Mouse (Mus musculus) heart, postnatal 14 days (tissue): ENCODE measurements at regions not wholly inside any gene's neighbourhood (a gene's known extent, or its start where the extent isn't known, plus 50 kb on each side); places are given as distances from the start of the nearest gene placed in this dataset.
"Not testable (repeated sequence)": the region's sequence is repeated elsewhere in the genome, so short reads cannot be mapped to it uniquely, and the experiment has no call there.

Source experiments
- DNase-seq, 2 experiments: peaks; one replicate each; pipeline ENCODE4 v3.0.0; 2021 to 2022
- intact Hi-C: fragments of 180-260 bp; cut with DNase I; formaldehyde crosslinking; loops from one replicate; pipeline ENCODE4 v1.15.1; 2025

GRCm38 (mm10) chr14:86599511-86599910 lies 541.5 kb downstream of the Diaph3 start:
- intact Hi-C loops = no loop called here
- no peak for DNase-seq

GRCm38 (mm10) chr14:86588525-86588924 lies 552.5 kb downstream of the Diaph3 start:
- no peak for DNase-seq
- intact Hi-C loops = no loop called here

- DNase-seq, intact Hi-C loops: not testable (repeated sequence)
Observed at GRCm38 (mm10) chr14:86585959-86586358, 555.1 kb downstream of the Diaph3 start.

DNA sequence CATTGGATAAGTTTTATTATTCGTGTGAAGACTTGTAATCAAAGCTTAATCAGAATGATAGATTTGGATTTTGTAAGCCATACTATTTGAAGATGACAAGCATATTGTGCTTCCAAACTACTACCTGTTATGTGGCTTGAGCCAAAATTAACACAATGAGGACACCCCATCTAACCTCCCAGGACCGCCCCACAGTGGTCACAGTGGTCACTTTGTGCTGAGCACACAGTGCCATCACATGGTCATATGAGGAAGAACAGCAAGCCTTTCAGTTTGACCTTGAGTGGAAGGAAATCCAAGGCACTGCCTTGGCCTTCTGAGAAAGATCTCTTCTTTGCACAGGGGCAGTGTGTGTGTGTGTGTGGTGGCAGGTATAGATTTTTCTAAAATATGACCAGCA lies 578.3 kb downstream of the Diaph3 start:
- DNase-seq = peak; percentile 31 to 52
- intact Hi-C loops = loop anchor here (10.0 kb wide), 1 partner anchor 258 kb away; no protein-coding TSS in a partner anchor

DNA sequence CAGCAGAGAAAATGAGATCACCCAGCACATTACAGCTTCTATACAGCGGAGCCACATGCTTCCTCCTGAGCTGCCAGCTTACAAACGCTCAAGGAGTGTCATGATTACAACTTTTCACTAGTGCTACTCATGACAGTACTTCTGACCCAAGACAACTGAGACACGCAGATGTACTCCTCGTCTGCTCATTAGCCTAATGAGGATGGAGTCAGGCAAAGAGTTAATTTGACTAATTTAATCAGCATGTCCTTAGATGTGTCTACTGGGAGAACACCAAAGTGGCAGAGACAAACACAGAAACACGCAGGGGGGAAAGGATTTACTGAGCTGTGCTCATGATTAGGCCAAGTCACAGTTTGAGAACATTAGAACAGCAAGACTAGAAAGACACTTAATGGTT lies 603.0 kb downstream of the Diaph3 start:
- intact Hi-C loops = no loop called here

DNA sequence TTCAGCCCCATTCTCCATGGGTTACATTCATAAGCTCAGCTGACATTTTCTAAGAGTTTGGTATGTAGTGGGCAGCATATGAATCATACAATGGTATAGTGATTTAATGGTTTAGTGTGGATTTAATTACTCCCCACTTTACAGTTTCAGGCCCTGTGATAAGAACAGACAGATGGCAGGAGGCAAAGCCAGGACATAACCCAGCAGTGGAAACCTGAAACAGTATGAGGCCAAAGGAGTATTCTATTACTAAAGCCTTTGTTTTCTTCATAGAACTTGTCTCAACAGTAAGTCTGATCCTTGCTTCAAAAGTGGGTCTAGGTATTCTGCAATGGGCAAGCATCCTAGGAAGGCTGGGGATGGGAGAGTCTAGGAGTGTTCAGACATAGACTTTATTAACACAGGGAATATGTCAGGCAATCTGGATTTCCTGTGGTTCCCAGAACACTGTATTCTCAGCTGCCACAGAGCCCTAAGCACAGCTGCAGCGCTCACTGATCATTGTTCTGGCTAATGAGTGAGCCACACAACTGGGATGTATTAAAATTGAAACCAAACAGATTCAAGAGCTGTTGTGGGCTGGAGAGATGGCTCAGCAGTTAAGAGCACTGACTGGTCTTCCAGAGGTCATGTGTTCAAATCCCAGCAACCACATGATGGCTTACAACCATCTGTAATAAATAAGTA lies 604.6 kb downstream of the Diaph3 start:
- DNase-seq = no peak
- intact Hi-C loops = no loop called here

More for the DNA sequence above, 603.0 kb downstream of the Diaph3 start:
- no peak for DNase-seq

- intact Hi-C loops = no loop called here
- DNase-seq = no peak
Observed at GRCm38 (mm10) chr14:86510408-86510807, 630.6 kb downstream of the Diaph3 start.

- intact Hi-C loops = no loop called here
- no peak for DNase-seq
Observed at GRCm38 (mm10) chr14:86509686-86510085, 631.3 kb downstream of the Diaph3 start.

GRCm38 (mm10) chr14:86506286-86506685 lies 634.7 kb downstream of the Diaph3 start:
- intact Hi-C loops = no loop called here
- no peak for DNase-seq

GRCm38 (mm10) chr14:86490826-86491225 lies 650.2 kb downstream of the Diaph3 start:
- intact Hi-C loops = no loop called here
- no peak for DNase-seq

GRCm38 (mm10) chr14:86489872-86490631 lies 651.0 kb downstream of the Diaph3 start:
- intact Hi-C loops = no loop called here
- DNase-seq = no peak

DNA sequence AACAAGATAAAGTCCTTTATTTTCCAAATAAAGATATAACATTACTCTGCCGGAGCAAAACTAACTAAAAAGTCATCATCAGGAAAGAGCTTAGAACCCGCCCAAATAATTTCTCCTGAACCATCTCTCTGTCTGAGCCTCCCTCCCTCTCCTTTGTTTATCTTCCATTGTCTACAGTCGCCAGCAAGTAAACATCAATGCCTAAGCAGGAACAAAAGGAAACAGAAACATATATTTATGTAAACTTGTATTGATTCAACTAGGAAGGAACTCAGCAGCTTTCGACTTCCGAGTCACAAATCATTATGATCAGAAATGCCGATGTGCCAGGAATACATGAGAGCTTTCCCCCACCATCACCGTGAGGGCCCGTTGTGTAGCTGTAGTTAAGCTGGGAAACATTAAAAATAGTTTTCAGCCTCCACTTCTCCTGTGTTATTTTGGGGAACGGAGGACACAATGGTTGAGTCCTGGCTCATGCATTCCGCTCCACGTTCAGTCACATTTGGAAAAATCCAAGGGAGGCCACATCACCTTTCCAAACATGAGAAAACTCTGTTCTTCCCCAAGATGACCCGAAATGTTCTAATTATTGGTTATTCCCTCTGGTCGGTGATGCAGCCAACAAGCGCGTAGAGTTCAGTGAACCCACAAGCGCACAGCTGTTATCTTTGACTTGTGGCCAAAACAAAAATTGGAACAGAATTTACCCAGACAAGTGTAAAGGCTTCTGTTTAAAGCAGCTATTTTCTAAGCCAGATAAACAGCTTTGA lies 651.8 kb downstream of the Diaph3 start:
- peak; percentile 38 to 68 for DNase-seq
- intact Hi-C loops = no loop called here

DNA sequence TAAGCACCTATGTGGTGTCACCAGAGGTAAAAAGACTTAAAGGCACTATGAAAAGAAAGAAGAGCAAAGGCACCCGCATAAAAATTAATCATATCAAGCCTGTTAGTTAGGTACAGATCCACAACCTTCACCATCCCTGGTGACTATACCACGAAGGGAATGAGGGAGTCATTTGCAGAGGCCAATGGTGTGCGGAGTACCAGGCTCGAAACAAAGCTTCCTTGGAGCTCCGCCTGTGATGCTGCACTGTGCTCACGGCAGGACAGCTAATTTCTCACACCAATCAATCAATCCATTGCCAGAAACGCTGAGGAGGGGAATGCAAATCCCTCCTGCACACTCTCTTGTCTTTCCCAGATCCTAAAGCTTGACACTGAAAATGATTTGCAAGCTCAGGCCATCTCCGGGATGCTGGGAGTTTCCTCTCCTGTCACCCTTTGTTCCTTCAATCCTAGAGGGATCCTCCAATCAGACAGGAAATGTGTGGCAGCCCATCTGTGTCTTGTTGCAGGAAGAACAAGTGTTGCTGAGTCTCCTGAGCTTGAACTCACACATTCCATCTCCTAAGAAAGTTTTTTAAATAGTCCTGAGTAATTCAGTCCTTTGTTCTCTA lies 653.6 kb downstream of the Diaph3 start:
- intact Hi-C loops = no loop called here
- no peak for DNase-seq

GRCm38 (mm10) chr14:86484247-86484646 lies 656.8 kb downstream of the Diaph3 start:
- intact Hi-C loops = no loop called here
- peak; percentile 13 to 15 for DNase-seq

- no peak for DNase-seq
- intact Hi-C loops = no loop called here
Observed at GRCm38 (mm10) chr14:86473604-86474003, 667.4 kb downstream of the Diaph3 start.

DNA sequence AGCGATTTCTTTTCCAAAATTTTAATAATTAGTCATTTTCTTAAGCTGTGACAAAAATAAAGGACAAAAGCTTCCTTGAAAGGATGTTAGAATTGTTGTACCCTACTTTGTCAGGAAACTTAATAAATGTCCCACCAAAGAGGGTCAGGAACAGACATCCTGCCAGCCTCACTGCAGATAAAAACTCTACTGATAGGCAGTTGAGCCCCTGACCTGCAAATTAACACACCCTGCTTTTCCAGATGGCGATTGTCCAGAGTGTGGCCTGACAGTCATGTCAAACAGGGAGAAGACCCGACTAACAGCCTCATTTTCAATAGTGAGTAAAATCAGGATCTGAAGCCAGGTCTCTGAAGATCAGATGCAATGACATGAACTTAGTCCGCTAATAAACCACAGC lies 670.6 kb downstream of the Diaph3 start:
- intact Hi-C loops = no loop called here
- DNase-seq = no peak

- no peak for DNase-seq
- intact Hi-C loops = loop anchor here (5.0 kb wide), 1 partner anchor 131 kb away; no protein-coding TSS in a partner anchor
Observed at GRCm38 (mm10) chr14:86467886-86468463, 673.1 kb downstream of the Diaph3 start.

GRCm38 (mm10) chr14:86463388-86463787 lies 677.6 kb downstream of the Diaph3 start:
- DNase-seq = no peak
- intact Hi-C loops = no loop called here

DNA sequence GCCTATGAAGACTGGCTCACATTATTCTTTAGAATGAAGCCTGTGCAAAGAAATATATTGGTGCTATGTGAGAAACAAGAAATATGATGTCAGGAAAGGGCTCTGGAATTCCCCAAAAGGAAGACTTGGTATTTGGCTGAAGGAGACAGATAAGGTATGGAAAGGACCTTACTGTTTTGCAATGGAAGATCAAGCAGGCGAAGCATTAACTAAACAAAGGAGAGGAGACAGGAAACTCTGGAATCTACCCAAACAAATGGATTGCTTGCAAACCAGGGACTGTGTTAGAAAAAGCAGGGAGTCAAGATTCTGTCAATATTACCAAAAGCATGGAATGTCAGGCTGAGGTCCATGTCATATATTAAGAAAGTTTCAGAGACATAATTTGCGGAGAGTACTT lies 687.9 kb downstream of the Diaph3 start:
- no peak for DNase-seq
- intact Hi-C loops = loop anchor here (5.0 kb wide), 1 partner anchor 116 kb away; no protein-coding TSS in a partner anchor

GRCm38 (mm10) chr14:86450616-86451015 lies 690.4 kb downstream of the Diaph3 start:
- intact Hi-C loops = loop anchor here (5.0 kb wide), 1 partner anchor 113 kb away; no protein-coding TSS in a partner anchor
- no peak for DNase-seq
